Mouse (Mus musculus): ENCODE results near the gene Akt1s1.

Gene Akt1s1

DNA sequence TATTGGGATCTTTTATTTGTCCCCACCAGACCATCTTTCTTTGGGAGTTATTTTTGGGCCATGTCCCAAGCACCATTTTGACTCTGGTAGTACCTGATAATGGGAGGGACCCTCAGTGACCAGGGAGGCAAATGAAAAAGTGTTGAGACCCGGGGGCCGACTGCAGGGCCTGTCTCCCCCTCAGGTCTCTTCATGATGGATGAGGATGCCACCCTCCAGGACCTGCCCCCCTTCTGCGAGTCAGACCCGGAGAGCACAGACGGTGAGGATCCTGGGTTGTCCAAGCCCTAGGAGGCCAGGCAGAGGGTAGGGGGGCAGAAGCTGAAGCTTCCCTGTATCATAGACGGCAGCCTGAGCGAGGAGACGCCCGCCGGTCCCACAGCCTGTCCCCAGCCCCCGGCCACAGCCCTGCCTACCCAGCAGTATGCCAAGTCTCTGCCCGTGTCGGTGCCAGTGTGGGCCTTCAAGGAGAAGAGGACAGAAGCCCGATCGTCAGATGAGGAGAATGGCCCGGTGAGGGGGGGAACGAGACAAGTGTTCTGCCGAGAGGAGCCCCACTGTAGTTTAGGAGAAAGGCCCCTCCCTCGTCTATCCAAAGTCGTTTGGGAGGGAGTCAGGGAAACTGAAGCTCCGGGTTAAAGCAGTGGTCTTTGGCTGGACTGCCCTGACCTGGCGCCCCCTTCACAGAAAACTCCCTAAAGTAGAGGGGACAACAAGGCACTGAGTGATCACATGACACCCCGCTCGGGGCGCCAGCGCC lies 5.0 kb downstream of the Akt1s1 start:
- no peak for DNase-seq

DNA sequence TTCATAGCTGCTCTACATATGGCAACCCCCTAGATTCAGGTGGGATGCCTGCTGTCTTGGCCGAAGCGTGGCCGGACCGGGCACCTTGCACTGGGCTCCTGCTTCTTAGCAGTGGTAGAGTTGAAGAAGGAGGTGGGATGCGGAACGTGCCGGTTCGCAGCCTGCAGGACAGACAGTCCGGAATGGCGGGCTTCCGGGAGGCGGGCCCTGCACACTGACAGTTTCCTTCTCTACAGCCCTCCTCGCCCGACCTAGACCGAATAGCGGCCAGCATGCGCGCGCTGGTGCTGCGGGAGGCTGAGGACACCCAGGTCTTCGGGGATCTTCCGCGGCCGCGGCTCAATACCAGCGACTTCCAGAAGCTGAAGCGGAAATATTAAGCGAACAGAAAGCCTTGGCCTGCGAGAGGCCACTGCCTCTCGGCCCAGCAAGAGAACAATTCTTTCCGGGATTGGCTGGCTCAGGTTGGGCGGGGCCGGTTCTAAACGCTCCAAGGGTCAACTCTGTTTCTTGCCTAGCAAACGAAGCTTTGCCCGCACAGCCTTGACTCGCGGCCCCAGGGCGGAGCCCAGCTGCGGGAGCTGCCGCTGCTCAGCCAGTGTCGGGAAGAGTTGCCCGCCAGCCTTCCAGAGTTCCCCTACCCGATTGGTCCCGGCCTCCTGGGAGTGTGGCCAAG lies 5.7 kb downstream of the Akt1s1 start:
- peak; percentile 74 to 79 for DNase-seq

DNA sequence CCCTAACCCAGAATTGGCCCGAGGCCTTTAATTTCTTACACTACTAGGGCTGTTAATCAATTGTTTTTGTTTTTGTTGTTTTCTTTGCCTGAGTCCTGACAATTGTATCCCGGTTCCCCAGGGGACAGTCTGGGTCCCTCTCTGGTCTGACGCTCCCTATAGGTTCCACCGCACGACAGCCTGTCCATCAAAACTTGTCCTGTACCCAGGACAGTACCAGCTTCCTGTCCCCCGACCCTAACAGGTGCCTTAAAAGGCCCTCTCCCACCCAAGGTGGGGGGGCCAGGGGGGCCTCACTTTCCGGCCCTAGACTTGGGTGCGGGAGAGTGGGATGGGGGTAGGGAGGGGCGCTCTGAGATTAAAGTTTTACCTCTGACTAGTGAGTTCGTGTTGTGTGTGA lies 6.2 kb downstream of the Akt1s1 start:
- DNase-seq: no peak

DNA sequence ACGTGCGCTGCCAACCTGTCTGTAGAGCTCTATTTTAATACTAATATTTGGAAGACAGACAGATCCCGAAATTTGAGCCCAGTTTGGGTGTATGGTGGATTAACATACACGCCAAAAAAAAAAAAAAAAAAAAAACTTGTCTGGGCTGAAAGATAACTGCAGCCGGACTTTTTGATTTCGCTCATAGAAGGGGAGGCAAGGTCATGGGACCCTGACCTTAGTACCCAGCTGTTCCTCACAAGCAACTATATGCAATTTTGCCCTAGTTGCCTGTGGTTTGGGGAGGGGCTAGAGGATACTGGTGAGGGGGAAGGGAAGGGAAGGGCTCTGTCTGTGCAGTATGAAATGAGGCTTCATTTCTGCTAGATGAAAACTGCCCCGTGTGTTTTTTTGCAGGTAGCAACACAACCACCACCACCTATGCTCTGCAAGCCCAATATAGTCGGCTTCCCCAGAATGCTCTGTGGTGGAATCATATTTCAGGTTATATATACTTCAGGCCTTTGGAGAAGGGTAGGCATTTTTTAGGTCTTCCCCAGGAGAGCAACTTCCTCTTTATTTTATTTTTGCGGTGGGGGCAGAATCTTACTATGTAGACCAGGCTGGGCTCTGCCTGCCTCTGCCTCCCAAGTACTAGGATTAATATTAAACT lies 7.6 kb downstream of the Akt1s1 start:
- DNase-seq: peak in 1 of 2 experiments; percentile 24

DNA sequence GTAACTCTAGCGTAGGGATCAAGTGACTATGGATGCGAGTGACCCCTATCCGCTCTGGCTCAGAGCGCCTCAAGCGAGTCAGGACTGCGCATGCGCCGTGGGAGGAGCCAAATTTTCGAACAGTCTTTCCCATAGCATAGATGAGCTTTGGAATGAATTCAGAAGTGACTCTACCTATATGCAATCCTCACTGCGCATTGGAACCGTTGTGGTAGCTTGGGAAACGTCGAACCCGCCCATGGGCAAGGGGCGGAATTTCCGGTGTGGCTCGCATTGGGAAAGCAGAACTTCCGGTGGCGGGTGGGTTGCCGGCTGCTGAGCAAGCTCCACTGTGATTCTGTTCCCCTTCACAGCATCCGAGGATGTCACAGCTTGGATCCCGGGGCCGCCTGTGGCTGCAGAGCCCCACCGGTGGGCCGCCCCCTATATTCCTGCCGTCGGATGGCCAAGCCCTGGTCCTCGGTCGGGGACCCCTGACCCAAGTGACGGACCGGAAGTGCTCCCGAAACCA lies 8.3 kb downstream of the Akt1s1 start, which contains the start of gene Pnkp:
Gene Pnkp, plus strand, starts transcription at position 98 of the 511 bp plus-strand sequence.
- DNase-seq: peak; percentile 81 to 87

DNA sequence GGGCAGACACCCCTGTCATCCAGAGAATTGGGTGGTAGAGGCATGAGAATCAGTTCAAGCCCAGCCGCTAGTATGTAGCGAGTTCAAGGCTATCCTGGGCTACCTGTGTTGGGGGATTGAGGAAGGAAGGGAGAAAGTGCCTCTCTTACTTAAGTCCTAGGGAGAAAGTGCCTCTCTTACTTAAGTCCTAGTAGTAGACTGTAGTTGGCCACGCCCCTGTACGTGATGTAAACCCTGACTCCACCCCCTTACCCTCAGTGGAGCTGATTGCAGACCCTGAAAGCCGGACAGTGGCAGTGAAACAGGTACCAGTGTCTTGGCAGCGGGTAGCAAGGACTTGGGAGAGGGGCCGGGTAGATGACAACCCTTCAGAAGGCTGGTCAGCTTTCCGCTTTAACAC lies 9.1 kb downstream of the Akt1s1 start:
- peak; percentile 58 to 63 for DNase-seq

DNA sequence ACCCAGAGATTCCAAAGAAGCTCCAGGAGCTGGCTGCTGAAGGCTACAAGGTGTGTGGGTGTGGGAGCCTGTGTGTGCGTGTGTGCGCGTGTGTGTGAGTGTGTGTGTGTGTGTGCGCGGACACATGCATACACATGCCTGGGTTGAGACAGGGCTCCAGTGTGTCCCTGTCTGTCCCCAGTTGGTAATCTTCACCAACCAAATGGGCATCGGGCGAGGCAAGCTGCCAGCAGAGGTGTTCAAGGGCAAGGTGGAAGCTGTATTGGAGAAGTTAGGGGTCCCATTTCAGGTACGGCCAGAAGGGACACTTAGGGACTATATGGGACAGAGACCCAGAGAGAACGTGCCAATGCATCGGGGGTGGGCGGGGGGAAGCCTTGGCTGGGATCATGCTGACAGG lies 11.1 kb downstream of the Akt1s1 start:
- no peak for DNase-seq

DNA sequence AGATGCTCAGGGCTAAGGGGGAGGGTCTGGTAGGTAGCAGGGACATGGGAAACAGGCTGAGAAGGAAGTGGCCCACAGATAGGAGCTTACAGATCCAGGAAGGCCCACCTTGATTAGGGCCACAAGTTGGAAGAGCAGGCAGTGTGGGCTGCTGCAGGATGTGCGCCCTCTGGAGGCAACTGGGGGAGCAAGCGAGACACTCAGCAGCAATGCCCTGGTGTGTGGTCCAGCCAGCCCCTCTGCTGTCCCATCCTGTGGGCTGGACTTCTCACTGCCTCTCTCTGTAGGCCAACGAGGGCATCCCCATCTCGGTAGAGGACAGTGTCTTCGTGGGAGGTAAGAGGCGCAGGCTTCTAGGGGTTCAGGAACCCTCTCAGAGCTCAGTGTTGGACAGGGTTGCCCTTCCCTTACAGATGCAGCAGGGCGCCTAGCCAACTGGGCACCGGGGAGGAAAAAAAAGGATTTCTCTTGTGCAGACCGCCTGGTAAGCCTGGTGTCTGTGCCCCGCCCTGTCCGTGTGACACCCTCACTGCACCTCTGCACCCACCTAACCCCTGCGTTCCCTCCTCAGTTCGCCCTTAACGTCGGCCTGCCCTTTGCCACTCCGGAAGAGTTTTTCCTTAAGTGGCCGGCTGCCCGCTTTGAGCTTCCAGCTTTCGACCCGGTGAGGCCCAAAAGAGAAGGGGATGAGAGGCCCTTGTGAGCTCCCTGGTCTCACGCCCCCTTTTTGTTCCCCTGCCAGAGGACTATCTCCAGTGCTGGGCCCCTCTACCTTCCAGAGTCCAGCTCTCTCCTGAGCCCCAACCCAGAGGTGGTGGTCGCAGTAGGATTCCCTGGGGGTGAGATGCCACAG lies 12.0 kb downstream of the Akt1s1 start:
- peak; percentile 79 for DNase-seq

DNA sequence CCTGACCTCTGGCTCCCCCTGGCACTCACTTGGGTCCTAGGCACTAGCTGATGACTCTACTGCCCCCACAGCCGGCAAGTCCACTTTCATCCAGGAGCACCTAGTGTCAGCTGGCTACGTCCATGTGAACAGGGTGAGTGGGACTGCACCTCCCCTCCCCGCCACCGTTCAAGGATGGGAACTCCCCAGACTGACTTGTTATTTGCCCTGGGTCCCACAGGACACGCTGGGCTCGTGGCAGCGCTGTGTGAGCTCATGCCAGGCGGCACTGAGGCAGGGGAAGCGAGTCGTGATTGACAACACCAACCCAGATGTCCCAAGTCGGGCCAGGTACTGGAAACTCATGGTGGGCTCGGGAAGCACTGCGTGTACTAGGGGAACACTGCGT lies 12.6 kb downstream of the Akt1s1 start:
- DNase-seq: no peak

DNA sequence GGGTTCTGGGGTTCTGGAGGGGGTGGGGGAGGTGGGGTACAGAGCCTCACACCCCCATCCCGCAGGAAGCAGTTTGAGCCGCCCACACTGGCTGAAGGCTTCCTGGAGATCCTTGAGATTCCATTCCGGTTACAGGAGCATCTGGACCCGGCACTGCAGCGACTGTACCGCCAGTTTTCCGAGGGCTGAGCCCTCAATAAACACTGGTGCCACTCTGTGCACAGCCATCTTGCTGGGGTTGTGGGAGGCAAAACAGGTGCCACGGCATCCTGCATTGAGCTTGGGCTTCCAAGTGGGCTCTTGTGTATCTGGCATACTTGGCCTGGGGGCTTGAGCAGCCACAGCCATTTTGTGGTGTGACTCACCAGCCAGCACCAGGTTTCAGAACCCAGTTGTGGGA lies 13.6 kb downstream of the Akt1s1 start:
- no peak for DNase-seq

DNA sequence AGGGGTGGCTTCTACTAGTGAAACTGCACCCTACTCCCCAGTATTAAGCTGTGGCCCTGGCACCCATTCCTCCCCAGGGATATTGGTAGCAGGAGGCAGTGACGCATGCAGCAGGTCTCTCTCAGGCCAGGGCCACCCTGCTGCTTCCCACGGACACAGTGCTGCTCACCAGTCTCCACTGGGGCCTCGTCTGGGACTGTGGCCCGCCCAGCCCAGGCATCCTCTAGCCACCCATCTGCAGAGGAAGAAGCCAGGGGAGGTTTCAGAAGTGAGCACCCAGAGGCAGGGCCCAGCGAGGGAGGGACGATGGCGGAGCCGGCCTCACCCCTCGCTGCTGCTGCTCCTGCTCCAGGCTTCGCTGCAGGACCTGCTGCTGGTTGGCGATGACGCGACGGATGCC lies 14.4 kb downstream of the Akt1s1 start:
- no peak for DNase-seq

DNA sequence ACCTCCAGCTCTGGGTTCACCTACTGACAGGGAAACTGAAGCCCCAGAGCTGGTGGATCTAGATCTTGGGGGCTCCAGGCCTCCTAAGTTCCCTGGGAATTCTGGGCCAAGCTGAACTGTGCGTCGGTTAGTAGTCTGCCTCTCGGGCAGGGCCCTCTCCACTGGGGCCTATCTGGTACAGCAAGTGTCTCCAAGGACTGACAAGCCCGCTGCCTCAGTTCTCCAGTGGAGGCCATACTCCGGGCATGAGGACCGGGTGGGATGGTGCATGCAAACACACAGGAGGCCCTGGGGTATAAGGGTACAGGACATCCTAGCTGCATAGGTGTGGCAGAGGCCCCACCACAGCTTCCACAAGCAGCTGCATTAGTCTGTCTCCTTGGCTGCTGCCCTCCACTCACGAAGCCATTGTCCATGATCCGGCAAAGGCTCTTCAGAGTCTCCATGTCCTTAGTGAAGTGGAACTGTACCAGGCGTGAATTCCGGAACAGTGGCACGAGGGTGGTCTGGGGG lies 15.2 kb downstream of the Akt1s1 start:
- no peak for DNase-seq

DNA sequence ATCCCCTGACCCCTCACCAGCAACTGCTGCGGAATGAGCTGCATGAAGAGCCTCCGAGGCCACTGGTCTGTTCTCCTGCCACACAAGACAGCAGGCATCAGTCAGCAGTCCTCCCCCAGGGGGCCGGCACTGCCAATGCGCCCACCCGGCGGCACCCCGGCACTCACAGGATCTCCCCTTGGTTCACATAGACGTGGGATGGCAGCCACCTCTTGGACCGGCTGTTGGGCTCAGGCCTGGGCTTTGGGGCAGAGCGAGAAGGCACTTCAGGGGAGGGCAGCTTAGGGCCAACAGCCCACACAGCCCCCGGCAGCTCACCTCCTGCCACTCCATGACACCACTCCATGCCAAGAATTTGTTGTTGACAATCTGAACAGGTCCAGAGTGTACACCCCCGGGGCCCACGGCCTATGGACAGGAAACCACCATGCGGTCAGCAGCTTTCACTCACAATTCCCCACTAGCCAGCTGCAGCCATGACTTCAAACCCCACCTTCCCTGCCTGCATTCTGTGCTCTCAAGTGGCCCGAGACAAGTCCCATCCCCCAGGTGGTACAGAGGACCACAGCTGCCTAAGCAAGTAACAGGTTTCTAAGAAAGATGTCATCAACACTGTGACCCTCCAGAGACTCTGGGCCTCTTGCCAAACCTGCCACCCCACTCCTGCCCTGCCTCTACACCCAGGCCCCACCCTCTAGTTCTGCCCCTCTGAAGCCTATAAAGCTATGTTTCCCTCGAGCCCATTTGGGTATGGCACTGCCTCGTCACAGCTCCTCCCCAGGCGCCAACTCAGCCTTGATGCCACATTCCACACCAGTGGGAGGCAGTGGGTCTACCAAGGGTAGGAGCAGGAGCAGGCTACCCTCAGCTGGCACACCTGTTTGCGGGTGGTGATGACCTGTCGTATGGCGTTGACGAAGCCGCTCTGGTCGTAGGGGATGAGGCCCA lies 16.1 kb downstream of the Akt1s1 start:
- no peak for DNase-seq

DNA sequence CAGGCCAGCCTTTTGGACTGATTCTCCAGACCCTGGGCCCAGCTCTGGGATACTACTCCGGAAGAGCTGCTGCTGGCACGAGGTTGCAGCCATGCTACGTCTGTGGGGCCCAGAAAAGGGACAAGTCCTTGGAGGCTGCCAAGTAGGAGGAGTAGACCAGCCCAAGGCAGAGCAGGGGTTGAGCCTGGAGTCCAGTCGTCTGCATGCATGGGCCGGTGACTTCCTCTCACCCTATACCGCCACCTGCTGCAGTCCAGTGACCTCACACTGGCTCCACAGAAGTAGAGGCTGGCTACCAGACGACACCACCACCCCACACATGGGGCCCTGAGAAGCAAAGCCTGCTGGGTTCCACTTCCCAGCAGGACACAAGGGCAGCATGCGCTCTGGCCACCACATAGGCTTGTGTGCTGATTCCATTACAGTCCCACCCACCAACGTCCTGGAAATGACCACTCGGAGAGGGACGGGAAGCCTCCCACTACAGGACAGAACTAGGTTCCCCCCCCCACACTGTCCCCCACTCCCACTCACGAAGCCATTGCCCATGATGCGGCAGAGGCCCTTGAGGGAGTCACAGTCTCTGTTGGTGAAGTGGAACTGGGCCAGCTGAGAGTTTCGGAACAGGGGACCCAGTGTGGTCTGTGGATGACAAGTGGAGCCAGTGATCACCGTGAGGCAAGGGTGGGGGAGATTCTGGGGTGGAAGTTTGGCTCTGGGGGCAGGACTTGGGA lies 17.7 kb downstream of the Akt1s1 start:
- no peak for DNase-seq

DNA sequence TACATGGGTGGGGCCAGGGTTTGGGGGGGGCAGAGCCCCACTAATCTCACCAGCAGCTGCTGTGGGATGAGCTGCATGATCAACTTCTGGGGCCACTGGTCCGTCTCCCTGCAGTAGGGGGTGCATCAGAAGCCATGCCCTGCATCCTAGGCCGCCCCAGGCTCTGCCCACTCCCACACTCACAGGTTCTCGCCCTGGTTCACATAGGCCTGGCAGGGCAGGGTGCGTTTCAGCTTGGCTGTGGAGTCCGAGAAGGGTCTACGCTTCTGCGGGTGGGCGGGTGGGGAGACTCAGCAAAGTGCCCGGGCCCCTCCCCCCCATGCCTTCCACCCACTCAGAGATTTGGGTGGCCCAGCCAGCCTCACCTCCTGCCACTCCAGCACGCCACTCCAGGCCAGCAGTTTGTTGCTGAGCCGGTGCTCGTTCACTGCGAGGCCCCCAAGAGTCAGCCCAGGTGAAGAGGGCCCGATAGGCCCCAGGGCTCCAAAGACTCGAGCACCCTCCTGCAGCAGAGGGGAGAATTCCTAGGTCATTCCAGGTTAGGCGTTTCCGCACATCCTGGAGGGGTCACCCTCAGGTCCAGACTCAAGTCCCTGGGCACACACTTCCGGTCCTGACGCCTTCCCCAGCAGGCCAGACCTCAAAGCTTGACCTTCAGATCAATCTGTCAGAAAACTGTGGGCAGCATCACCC lies 18.4 kb downstream of the Akt1s1 start:
- DNase-seq: no peak

DNA sequence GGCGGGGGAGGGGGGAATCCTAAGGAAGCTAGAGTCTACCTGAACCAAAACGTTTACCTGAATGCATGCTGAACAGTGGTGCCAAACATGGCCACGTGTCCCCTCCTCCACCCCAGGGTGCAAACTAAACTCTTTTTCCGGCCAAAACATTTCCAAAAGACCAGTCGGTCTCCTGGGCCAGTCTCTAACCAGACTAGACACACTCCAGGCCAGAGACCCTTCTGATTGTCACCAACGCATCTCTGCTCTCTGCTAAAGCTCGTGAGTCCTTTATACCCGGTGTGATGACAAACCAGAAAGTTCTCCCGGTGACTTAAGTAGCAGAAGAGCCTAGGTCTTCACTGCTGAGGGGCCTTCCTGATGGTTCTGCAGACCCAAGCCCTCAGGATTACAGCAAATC lies 19.0 kb downstream of the Akt1s1 start:
- no peak for DNase-seq

DNA sequence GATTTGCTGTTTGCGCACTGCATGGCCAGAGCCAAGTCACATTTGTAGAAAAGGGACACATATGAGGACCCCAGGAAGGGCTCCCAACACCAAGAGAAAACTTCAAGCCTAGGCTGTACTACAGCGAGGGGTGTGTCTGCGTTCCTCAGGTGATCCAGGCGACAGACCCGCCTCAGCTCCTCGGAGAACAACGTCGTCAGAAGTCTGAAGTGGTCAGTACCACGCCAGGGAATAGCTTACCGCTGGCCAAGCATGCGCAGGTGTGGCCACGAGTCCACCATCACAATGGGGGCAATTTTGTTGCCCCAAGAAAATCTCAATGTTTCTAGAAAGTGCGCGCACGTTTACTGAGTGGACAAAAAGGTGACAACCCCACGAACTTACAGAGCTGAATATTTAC lies 19.7 kb downstream of the Akt1s1 start:
- DNase-seq: no peak

DNA sequence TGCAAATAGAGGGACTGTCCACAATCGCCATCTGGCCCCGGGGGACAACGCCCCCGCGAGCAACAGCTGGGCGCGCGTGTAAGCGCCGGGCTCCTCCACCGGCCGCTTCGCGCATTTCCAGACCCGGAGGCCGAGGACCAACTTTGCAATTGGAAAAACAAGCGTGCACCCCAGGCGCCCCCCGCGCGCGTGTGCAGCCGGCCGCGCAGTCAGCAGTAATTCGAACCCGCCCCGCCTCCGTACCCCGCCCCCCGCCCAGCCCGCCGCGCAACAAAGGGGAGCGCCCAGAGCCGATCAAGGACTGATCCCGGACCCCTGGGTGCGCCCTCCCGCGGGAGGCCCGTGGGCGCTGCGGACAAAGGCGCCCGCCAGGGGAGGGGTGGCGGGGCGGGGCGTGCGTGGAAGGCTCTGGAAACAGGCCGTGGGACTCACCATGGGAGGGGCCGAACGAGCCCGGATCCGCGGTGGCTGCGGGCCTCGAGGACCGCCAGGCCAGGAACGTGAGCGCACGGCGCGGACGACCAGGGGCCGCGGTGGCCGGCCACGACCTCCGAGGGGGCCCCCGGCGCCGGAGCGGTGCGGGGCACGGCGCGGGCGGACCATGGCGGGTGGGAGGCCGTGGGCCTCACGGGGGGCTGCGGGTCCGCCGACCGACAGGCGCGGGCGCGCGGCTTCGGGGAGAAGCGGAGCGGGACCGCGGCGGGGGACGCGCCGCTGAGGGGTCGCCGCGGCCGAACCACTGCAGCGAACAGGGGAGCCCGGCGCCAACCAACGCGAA lies 20.3 kb downstream of the Akt1s1 start:
- peak; percentile 51 to 55 for DNase-seq
